ENCODE assay signal across 8 mouse cellular contexts in the genomic region with DNA sequence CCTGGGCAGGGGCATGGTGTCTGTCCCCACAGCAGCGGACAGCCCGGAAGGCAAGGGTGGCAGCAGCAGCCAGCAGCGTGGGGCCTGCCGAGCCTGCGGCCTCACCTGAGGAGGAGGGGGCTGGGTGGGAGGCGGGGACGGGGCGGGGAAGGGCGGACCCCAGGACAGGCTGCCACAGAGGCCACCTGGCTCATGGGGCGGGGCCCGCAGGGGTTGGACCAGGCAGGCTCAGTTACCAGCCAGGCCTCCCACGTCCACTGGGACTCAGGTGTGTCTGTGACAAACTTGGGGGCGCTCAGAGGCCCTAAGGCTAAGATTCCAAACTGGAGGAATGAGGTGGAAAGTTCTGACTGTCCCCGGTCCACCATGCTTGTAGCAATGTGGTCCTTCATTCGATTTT. TPM values are rescaled to one million over a fixed set of nuclear protein-coding genes. Genes with fewer than 3 reads are reported as not detected.
DNase-seq lines count a peak whose midpoint lies in the region; ATAC-seq lines count a peak whose summit lies in the region.

Hpn (minus strand) TSS at position 109 of the 400 bp plus-strand sequence.

- H3K4me1 ChIP-seq in heart, embryonic 15.5 days (replicated peaks), result peaks cover 34% of the 10 kb centered on the region
- H3K4me1 ChIP-seq in forebrain, embryonic 15.5 days, result no peaks in the 10 kb centered on the region

- no peaks in the 10 kb centered on the region for H3K27me3 ChIP-seq in heart, embryonic 15.5 days
- no peaks in the 10 kb centered on the region for H3K27me3 ChIP-seq in forebrain, embryonic 15.5 days

- peak within 1 kb of the TSS; percentile 25; the same call in 1 of the 2 replicates for H3K9ac ChIP-seq in heart, embryonic 15.5 days
- no peak within 1 kb of the TSS for H3K9ac ChIP-seq in forebrain, embryonic 15.5 days (replicated peaks)

- H3K36me3 ChIP-seq in heart, embryonic 15.5 days, result no peaks in the 10 kb centered on the region
- H3K36me3 ChIP-seq in forebrain, embryonic 15.5 days, result no peaks in the 10 kb centered on the region

- H3K27ac ChIP-seq in heart, embryonic 15.5 days, result peak within 1 kb of the TSS; percentile 61
- H3K27ac ChIP-seq in forebrain, embryonic 15.5 days (replicated peaks), result no peak within 1 kb of the TSS

- no peak for ATAC-seq in heart, embryonic 15.5 days (replicated peaks; ENCODE audit: insufficient number of reproducible peaks, insufficient read depth, low FRiP score, low read depth)
- no peak for ATAC-seq in forebrain, embryonic 15.5 days (replicated peaks)

- peak within 1 kb of the TSS; percentile 15 for H3K4me2 ChIP-seq in heart, embryonic 15.5 days
- no peak within 1 kb of the TSS for H3K4me2 ChIP-seq in forebrain, embryonic 15.5 days (replicated peaks)

- no peak for DNase-seq in heart, adult 18-20 months
- no peak for DNase-seq in gonadal fat pad, adult 2 months (ENCODE audit: low read depth)
- peak; percentile 92 to 93 for DNase-seq in kidney, postnatal 36 days
- DNase-seq in lung, postnatal 36 days, result peak; percentile 79
- DNase-seq in ovary, postnatal 10 days (ENCODE audit: low spot score), result no peak
- no peak for DNase-seq in frontal cortex, postnatal 36 days (ENCODE audit: low spot score in 2 of 2)

- H3K9me3 ChIP-seq in heart, embryonic 15.5 days (replicated peaks), result no peaks in the 10 kb centered on the region
- no peaks in the 10 kb centered on the region for H3K9me3 ChIP-seq in forebrain, embryonic 15.5 days

- 19% methylated on average over 12 of the region's 15 CpGs for WGBS in heart, embryonic 15.5 days
- WGBS in forebrain, embryonic 15.5 days, result 26% methylated on average over 13 of the region's 15 CpGs

- no peak within 1 kb of the TSS for H3K4me3 ChIP-seq in heart, embryonic 15.5 days
- H3K4me3 ChIP-seq in forebrain, embryonic 15.5 days, result no peak within 1 kb of the TSS

RNA-seq across cellular contexts. Expression of gene Hpn, which starts in this region (rescaled TPM):
- 1.5 and 4.8 TPM in 2 replicates for polyA plus RNA-seq in heart, embryonic 15.5 days (2015; fragmentation: Nextera tagmentation; extraction: Ambion mirVana)
- 1 to 10 TPM; 2.2 to 2.4 TPM for total RNA-seq in heart, adult 18-20 months (2021)
- polyA plus RNA-seq in gonadal fat pad, adult 2 months (2012; rRNA removed), result 27.8 and 32.4 TPM in 2 replicates
- polyA plus RNA-seq in forebrain, embryonic 15.5 days (2015; fragmentation: Nextera tagmentation; extraction: Ambion mirVana), result 0.36 TPM in 1 of 2 replicates, not detected in the other

Comparison
In these comparisons a context has a peak if more than half of its experiments do, and no peak if none do; other contexts are left out.
1. DNase-seq: peak in kidney, postnatal 36 days (2 of 2) and lung, postnatal 36 days (single experiment); none in heart, adult 18-20 months (0 of 2), gonadal fat pad, adult 2 months (single experiment), ovary, postnatal 10 days (single experiment) and frontal cortex, postnatal 36 days (0 of 2).